Mouse (Mus musculus) limb, embryonic 14.5 days (tissue): Measurements from ENCODE around the gene Fam240a. TPM values are rescaled to one million over a fixed set of nuclear protein-coding genes. Genes with fewer than 3 reads are reported as not detected.

Experiments used
- ATAC-seq: fragments of 200-750 bp; cut with Nextera tagmentation; 2 replicates; pipeline ENCODE4 v1.8.0; 2017; ENCODE audit warnings: low read depth, moderate number of reproducible peaks, moderate TSS enrichment; ENCODE audit not compliant: low FRiP score
- DNase-seq: peaks from one replicate; pipeline ENCODE4 v3.0.0-alpha.2; 2015; ENCODE audit warnings: low spot score
- H3K27ac ChIP-seq: fragments of 300-500 bp; sonication (generic); replicated peaks from 2 replicates; pipeline ENCODE4 v1.5.1; 2014; ENCODE audit warnings: low read depth, mild to moderate bottlenecking, low read length, moderate library complexity, mixed read lengths
- H3K27me3 ChIP-seq: fragments of 300-500 bp; sonication (generic); 2 replicates; pipeline ENCODE4 v1.6.1; 2014; ENCODE audit warnings: low read length, mixed read lengths; ENCODE audit not compliant: control insufficient read depth, insufficient read depth
- H3K36me3 ChIP-seq: fragments of 300-500 bp; sonication (generic); 2 replicates; pipeline ENCODE4 v1.6.1; 2014; ENCODE audit warnings: mild to moderate bottlenecking, low read length, moderate library complexity, mixed read lengths; ENCODE audit not compliant: control insufficient read depth, insufficient read depth
- H3K4me1 ChIP-seq: fragments of 300-500 bp; sonication (generic); 2 replicates; pipeline ENCODE4 v1.6.1; 2014; ENCODE audit warnings: antibody characterized with exemption, low read length, mixed read lengths; ENCODE audit not compliant: control insufficient read depth, insufficient read depth
- H3K4me2 ChIP-seq: fragments of 300-500 bp; sonication (generic); replicated peaks from 2 replicates; pipeline ENCODE4 v1.6.1; 2014; ENCODE audit warnings: low read depth, mild to moderate bottlenecking, low read length, moderate library complexity; ENCODE audit not compliant: severe bottlenecking
- H3K4me3 ChIP-seq: fragments of 300-500 bp; sonication (generic); replicated peaks from 2 replicates; pipeline ENCODE4 v1.5.1; 2014; ENCODE audit warnings: low read length
- H3K9ac ChIP-seq: fragments of 300-500 bp; sonication (generic); 2 replicates; pipeline ENCODE4 v1.6.1; 2014; ENCODE audit warnings: mild to moderate bottlenecking, low read depth, low read length, moderate library complexity; ENCODE audit not compliant: severe bottlenecking
- H3K9me3 ChIP-seq: fragments of 300-500 bp; sonication (generic); 2 replicates; pipeline ENCODE4 v1.6.1; 2016; ENCODE audit warnings: low read length; ENCODE audit not compliant: control insufficient read depth
- POLR2A ChIP-seq: fragments of 200-500 bp; IDR thresholded peaks from 2 replicates; pipeline ENCODE4 v1.8.0; 2012; ENCODE audit warnings: inconsistent platforms, mild to moderate bottlenecking, moderate library complexity, borderline replicate concordance; ENCODE audit not compliant: insufficient read depth, insufficient read length; ENCODE audit errors: extremely low read depth
- WGBS: fragments of 180-500 bp; shearing (Covaris S2); extraction: QIAGEN DNeasy Blood & Tissue Kit; methylation state at CpG from one replicate; pipeline ENCODE4 v1.1.7; 2014; 5-methylcytosine and 5-hydroxymethylcytosine counted together
- polyA plus RNA-seq, 2 experiments: library from polyadenylated mRNA; depleted of rRNA in 1 of 2; stranded (reverse) in 1 of 2; unstranded in 1 of 2; fragments of >200 nt; fragmentation: Nextera tagmentation in 1 of 2; extraction: Ambion mirVana in 1 of 2; gene quantifications; 2 replicates each; pipeline versions ENCODE4 v1.2.1 to v1.2.3; 2012 to 2014

The Fam240a gene
- polyA plus RNA-seq (2012; rRNA removed) = not detected in 2 replicates
- polyA plus RNA-seq (2014; fragmentation: Nextera tagmentation; extraction: Ambion mirVana) = not detected in 2 replicates

DNA sequence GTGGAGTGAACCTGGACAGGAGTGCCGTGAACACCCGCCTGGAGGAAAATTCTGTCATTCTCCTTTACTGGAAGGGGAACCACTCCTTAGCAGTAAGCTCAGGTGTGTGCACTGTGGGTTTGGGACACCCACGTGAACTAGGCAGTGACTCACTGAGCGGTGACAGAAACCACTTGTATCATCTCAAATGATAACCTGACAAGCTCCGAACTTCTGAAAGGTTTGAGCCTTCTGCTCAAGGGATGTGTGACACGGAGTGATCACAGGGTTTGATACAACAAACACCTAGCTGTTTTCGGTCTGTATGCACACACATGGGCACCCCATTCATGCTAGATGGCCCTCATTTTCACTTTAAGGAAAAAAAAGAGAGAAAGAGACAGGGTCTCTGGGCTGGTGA, at the start of gene Fam240a:
TSS of gene Fam240a (minus strand) at position 76 of the 400 bp plus-strand sequence.
- WGBS = 90% methylated on average over 7 of the region's 7 CpGs
- no peak for TF ChIP-seq POLR2A
- H3K4me3 ChIP-seq = no peak within 1 kb of the TSS
- no peaks in the 10 kb centered on the region for H3K9me3 ChIP-seq
- no peaks in the 10 kb centered on the region for H3K4me1 ChIP-seq
- no peak for DNase-seq
- H3K27ac ChIP-seq = no peak within 1 kb of the TSS
- H3K36me3 ChIP-seq = no peaks in the 10 kb centered on the region
- no peak for ATAC-seq
- H3K27me3 ChIP-seq = no peaks in the 10 kb centered on the region
- no peak within 1 kb of the TSS for H3K9ac ChIP-seq
- no peak within 1 kb of the TSS for H3K4me2 ChIP-seq

DNA sequence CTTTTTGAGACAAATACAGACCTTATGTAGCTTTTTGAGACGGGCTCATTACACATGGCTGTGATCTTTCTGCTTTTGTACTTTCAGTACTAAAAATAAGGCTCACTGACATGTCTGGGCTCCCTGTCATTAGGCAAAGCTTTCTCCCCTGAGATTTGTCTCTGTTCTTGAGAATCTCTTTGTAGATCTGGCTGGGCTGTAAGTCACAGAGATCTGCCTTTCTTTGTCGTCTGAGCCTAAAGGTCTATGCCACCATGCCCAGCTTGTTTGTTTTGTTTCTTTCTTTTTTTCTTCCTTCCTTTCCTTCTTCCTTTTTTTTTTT, 49.2 kb upstream of the Fam240a start:
- Histone ChIP-seq H3K4me3 (no peak overlapping the region), H3K27me3 (no peaks in the 10 kb centered on the region), H3K9me3 (no peaks in the 10 kb centered on the region), H3K4me1 (no peaks in the 10 kb centered on the region), H3K4me2 (no peak overlapping the region), H3K27ac (no peak overlapping the region), H3K9ac (no peak overlapping the region), H3K36me3 (no peaks in the 10 kb centered on the region)
- WGBS = 77% methylated on average over 2 of the region's 2 CpGs
- no peak for TF ChIP-seq POLR2A
- DNase-seq (no peak), ATAC-seq (no peak)

DNA sequence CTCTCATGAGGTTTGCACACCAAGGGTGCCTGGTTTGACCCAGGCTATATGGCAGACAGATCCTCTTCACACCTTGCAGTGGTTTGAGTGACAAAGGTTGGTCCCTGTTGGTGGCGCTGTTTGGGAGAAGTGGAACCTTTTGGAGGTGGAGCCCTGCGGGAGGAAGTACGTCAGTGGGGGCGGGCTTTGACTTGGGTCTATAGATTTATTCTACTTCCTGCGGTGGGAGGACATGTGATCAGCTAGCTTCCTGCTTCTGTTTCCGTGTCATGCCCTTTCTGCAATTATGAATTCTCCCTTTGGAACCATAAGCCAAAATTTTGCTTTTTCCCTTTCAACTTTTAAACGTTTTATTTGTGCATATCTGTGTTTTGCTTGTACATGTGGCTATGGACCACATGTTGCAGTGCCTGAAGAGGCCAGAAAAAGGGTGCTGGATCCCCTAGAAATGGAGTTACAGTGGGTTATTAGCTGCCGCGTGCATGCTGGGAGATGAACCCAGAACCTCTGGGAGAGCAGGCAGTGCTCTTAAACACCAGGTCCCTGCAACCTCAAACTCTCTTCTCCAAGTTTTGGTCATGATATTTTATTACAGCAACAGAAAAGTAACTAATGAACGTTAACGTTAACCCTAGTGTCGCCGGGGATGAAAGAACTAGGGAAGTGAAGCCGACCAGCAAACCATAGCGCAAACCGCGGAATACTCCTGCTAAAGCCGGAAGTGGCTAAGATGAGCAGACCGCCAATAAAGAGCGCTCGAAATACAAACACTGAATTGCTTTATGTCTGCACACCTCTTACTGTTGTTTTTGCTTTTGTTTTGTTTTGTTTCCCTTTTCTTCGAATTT, 48.6 kb upstream of the Fam240a start:
- 86% methylated on average over 22 of the region's 22 CpGs for WGBS
- H3K9ac ChIP-seq = no peak overlapping the region
- H3K36me3 ChIP-seq = no peaks in the 10 kb centered on the region
- ATAC-seq = no peak
- no peaks in the 10 kb centered on the region for H3K9me3 ChIP-seq
- no peaks in the 10 kb centered on the region for H3K4me1 ChIP-seq
- no peak for TF ChIP-seq POLR2A
- DNase-seq = no peak
- no peak overlapping the region for H3K27ac ChIP-seq
- H3K4me2 ChIP-seq = no peak overlapping the region
- no peak overlapping the region for H3K4me3 ChIP-seq
- H3K27me3 ChIP-seq = no peaks in the 10 kb centered on the region

DNA sequence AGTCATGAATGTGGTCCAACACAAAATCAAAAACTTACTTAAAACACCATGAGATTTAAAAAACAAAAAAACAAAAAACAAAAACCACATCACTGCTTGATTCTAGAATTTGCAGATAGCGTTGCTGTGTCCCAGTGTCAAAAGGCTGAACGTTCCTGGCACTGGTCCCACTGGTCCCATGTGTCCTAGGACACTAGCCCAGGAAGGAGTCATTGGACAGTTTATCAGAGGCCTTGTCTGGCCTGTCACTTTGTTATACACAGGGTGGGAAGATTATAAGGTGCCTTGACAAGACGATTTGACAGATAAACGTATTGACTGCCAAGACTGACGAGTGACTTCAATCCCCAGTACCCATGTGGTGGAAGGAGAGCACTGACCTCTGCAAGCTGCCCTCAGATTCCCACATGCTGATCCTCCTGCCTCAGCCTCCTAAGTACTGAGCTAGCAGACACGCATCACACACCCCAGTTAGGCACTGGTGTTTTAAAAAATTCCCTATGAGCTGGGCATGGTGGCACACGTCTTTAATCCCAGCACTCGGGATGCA, 47.0 kb upstream of the Fam240a start:
- Histone ChIP-seq H3K27ac (no peak overlapping the region), H3K9ac (no peak overlapping the region), H3K9me3 (no peaks in the 10 kb centered on the region), H3K4me3 (no peak overlapping the region), H3K36me3 (no peaks in the 10 kb centered on the region), H3K4me1 (no peaks in the 10 kb centered on the region), H3K27me3 (no peaks in the 10 kb centered on the region), H3K4me2 (no peak overlapping the region)
- no peak for TF ChIP-seq POLR2A
- ATAC-seq (no peak), DNase-seq (no peak)
- 87% methylated on average over 8 of the region's 8 CpGs for WGBS

DNA sequence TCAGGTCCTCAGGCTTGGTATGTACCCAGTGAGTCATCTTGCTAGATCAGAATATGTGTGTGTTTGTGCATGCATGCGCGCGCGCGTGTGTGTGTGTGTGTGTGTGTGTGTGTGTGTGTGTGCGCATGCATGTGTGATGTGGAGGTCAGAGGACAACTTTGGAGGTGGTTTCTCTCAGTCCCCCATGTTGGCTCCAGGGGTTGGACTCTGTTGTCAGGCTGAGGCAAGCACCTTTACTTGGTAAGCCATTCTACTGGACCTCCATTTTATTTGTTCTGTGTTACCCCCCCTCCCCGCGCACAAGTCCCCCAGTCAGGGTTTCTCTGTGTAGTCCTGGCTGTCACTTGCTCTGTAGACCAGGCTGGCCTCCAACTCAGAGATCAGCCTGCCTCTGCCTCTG, 44.7 kb upstream of the Fam240a start:
- no peaks in the 10 kb centered on the region for H3K4me1 ChIP-seq
- no peaks in the 10 kb centered on the region for H3K36me3 ChIP-seq
- no peak overlapping the region for H3K9ac ChIP-seq
- no peak for TF ChIP-seq POLR2A
- no peak overlapping the region for H3K4me3 ChIP-seq
- H3K27ac ChIP-seq = no peak overlapping the region
- DNase-seq (no peak), ATAC-seq (no peak)
- 96% methylated on average over 8 of the region's 8 CpGs for WGBS
- H3K4me2 ChIP-seq = no peak overlapping the region
- no peaks in the 10 kb centered on the region for H3K27me3 ChIP-seq
- no peaks in the 10 kb centered on the region for H3K9me3 ChIP-seq
